Mouse (Mus musculus) stomach, embryonic 14.5 days (tissue): ENCODE measurements at regions not wholly inside any gene's neighbourhood (a gene's known extent, or its start where the extent isn't known, plus 50 kb on each side); places are given as distances from the start of the nearest gene placed in this dataset.

Source experiments
- ATAC-seq: fragments of 200-750 bp; cut with Nextera tagmentation; 2 replicates; pipeline ENCODE4 v1.8.0; 2017; ENCODE audit warnings: low read depth, moderate TSS enrichment; ENCODE audit not compliant: insufficient number of reproducible peaks, insufficient read depth, low FRiP score
- H3K27ac ChIP-seq: fragments of 300-500 bp; sonication (generic); 2 replicates; pipeline ENCODE4 v1.5.1; 2014; ENCODE audit warnings: mild to moderate bottlenecking, low read length, moderate library complexity, mixed read lengths
- H3K27me3 ChIP-seq: fragments of 300-500 bp; sonication (generic); 2 replicates; pipeline ENCODE4 v1.6.1; 2014; ENCODE audit warnings: low read length, control low read depth, mixed read lengths; ENCODE audit not compliant: control insufficient read depth, insufficient read depth
- H3K36me3 ChIP-seq: fragments of 300-500 bp; sonication (generic); 2 replicates; pipeline ENCODE4 v1.6.1; 2014; ENCODE audit warnings: mild to moderate bottlenecking, control low read depth, low read length, moderate library complexity, mixed read lengths; ENCODE audit not compliant: control insufficient read depth, insufficient read depth
- H3K4me1 ChIP-seq: fragments of 300-500 bp; sonication (generic); 2 replicates; pipeline ENCODE4 v1.6.1; 2014; ENCODE audit warnings: low read length, control low read depth, mixed read lengths; ENCODE audit not compliant: control insufficient read depth, insufficient read depth
- H3K4me2 ChIP-seq: fragments of 300-500 bp; sonication (generic); replicated peaks from 2 replicates; pipeline ENCODE4 v1.6.1; 2014; ENCODE audit warnings: low read depth, low read length, control low read depth
- H3K4me3 ChIP-seq: fragments of 300-500 bp; sonication (generic); 2 replicates; pipeline ENCODE4 v1.5.1; 2014; ENCODE audit warnings: low read depth, low read length, control low read depth
- H3K9ac ChIP-seq: fragments of 300-500 bp; sonication (generic); replicated peaks from 2 replicates; pipeline ENCODE4 v1.6.1; 2014; ENCODE audit warnings: low read depth, mild to moderate bottlenecking, control low read depth, low read length, moderate library complexity, mixed read lengths
- H3K9me3 ChIP-seq: fragments of 300-500 bp; sonication (generic); 2 replicates; pipeline ENCODE4 v1.6.1; 2016; ENCODE audit warnings: low read depth, low read length, control low read depth; ENCODE audit not compliant: control insufficient read depth
- WGBS: fragments of 180-500 bp; shearing (Covaris S2); extraction: QIAGEN DNeasy Blood & Tissue Kit; methylation state at CpG from one replicate; pipeline ENCODE4 v1.1.7; 2014; 5-methylcytosine and 5-hydroxymethylcytosine counted together

DNA sequence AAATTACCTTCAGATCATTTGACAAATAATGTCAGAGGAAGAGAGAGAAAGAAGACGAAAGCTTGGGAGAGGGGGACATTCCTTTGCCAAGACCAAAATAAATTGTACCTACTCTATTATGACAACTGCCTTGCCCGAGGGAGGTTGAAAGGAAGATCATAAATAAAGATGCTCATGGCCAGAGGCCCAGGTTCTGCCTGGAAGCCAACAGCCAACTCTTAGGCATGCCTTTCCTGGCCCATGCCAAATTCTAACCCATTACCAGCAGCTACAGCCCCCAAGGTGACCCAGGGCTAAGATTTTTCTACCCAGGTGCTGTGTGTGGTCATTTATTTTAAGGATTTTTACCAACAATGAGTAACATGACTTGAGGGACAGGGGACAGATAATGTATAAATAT lies 54.9 kb downstream of the Cbln1 start:
- WGBS, result 49% methylated on average over 2 of the region's 2 CpGs
- Histone ChIP-seq H3K36me3 (no peaks in the 10 kb centered on the region), H3K4me2 (no peak overlapping the region), H3K9ac (no peak overlapping the region), H3K9me3 (no peaks in the 10 kb centered on the region), H3K27ac (no peak overlapping the region), H3K4me1 (no peaks in the 10 kb centered on the region), H3K4me3 (no peak overlapping the region), H3K27me3 (no peaks in the 10 kb centered on the region)
- no peak for ATAC-seq

DNA sequence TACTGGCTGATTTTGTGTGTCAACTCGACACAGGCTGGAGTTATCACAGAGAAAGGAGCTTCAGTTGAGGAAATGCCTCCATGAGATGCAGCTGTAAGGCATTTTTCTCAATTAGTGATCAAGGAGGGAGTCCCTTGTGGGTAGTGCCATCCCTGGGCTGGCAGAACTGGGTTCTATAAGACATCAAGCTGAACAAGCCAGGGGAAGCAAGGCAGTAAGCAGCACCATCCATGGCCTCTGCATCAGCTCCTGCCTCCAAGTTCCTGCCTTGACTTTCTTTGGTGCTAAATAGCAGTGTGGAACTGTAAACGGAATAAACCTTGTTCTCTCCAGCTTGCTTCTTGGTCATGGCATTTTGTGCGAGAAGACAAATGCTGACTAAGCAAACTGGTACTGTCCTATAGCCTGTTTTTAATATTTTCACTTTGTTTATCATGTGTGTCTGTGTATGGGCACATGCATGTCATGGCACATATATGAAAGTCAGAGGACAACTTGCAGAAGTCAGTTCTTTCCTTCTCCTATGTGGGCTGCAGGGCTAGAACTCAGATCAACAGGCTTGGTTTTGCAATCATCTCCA lies 57.3 kb downstream of the Cbln1 start:
- Histone ChIP-seq H3K4me1 (no peaks in the 10 kb centered on the region), H3K4me3 (no peak overlapping the region), H3K36me3 (no peaks in the 10 kb centered on the region), H3K4me2 (no peak overlapping the region), H3K27me3 (no peaks in the 10 kb centered on the region), H3K27ac (no peak overlapping the region), H3K9ac (no peak overlapping the region), H3K9me3 (no peaks in the 10 kb centered on the region)
- no peak for ATAC-seq
- 83% methylated on average over 3 of the region's 3 CpGs for WGBS

DNA sequence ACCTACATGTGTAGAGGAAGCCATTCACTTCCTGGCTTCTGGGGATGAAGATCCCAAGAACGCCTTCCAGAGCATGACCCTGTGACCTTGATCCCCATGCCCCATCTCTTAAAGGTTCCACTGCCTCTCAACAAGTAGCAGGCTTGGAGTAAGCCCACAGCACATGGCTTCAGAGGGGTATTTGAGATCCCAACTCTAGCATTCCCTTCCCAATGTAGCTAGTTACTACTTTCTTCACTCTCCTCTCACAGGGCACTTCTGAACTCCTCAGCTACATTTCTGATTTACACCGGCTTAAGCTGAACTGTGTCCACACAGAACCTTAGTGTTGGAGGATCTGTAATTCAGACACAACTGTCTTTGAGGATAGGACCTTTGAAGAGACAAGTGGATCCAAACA lies 83.4 kb downstream of the Cbln1 start:
- no peaks in the 10 kb centered on the region for H3K27me3 ChIP-seq
- H3K4me2 ChIP-seq, result no peak overlapping the region
- no peak overlapping the region for H3K4me3 ChIP-seq
- ATAC-seq, result no peak
- H3K9ac ChIP-seq, result no peak overlapping the region
- no peaks in the 10 kb centered on the region for H3K9me3 ChIP-seq
- WGBS, result 70% methylated on average over 2 of the region's 2 CpGs
- H3K4me1 ChIP-seq, result no peaks in the 10 kb centered on the region
- H3K27ac ChIP-seq, result no peak overlapping the region
- H3K36me3 ChIP-seq, result no peaks in the 10 kb centered on the region

DNA sequence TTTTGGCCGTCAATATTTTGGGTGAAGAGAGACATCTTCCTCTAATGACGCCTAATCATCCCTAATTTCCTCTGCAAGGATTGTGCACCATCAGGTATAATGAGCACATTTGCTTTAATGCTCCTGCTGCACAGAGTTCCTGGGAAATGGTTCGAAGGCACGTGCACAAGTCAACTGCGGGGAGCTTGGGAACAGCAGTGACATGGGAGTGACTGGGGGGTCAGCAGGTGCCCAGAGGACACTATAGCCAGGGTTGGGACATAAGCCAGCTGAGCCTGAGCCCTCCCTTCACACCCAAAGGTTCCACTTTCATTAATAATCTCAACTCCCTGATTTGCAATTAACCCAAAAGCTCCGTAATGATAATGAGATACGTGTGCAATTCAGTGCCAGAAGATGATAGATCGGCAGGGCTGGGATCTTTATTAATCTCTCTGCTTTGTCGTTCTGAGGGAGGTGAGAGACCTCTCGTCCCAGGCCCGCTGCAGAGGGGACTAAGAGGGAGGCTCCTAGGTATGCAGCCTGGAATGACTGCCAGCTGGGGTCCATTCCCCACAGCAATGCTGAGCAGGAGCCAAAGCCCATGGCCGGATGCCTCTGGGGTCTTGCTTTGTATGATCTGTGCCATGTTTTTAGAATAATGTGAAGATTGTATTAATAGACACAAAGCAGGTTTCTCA lies 88.7 kb downstream of the Cbln1 start:
- no peak overlapping the region for H3K4me2 ChIP-seq
- no peaks in the 10 kb centered on the region for H3K36me3 ChIP-seq
- no peak for ATAC-seq
- H3K27me3 ChIP-seq, result no peaks in the 10 kb centered on the region
- no peak overlapping the region for H3K27ac ChIP-seq
- no peak overlapping the region for H3K9ac ChIP-seq
- no peak overlapping the region for H3K4me3 ChIP-seq
- H3K9me3 ChIP-seq, result no peaks in the 10 kb centered on the region
- no peaks in the 10 kb centered on the region for H3K4me1 ChIP-seq
- WGBS, result 65% methylated on average over 12 of the region's 12 CpGs

DNA sequence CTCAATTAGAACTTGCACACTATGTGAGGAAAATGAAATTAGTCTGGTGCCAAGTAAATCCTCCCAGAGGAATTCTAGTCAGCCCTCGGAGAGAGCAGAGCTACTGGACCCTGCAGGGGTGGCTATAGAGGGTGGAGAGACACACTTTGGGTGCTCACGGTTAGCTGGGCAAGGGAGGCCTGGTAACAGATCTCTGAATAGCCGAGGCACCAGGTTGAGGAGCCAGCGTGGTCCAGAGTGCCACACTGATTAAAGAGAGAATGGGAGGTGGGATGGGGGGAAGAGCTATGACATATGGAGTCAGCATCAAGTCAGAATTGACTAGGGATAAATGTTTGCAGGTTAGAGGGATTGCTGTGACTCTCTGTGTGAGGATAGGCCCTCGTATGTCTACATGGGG lies 90.1 kb downstream of the Cbln1 start:
- 84% methylated on average over 5 of the region's 5 CpGs for WGBS
- Histone ChIP-seq H3K9ac (no peak overlapping the region), H3K27ac (no peak overlapping the region), H3K4me3 (no peak overlapping the region), H3K27me3 (no peaks in the 10 kb centered on the region), H3K9me3 (no peaks in the 10 kb centered on the region), H3K4me1 (no peaks in the 10 kb centered on the region), H3K4me2 (no peak overlapping the region), H3K36me3 (no peaks in the 10 kb centered on the region)
- ATAC-seq, result no peak

DNA sequence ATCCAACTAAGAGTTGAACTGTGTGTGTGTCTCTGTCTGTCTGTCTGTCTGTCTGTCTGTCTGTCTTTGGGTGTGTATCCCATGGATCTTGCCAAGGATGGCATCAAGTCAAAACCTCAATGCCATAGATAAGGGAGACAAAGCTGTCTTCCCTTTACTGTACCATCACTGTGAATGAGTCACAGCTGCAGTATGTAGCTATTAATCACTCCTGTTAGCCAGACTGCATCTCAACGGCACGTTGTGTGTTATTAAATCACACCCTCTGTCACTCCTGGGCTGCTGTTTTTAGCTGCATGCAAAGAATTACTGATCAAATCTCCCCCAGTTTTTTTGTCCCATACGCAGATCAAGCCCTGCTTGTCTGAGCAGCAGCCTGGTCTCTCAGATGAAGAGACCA lies 91.6 kb downstream of the Cbln1 start:
- no peak for ATAC-seq
- H3K9ac ChIP-seq, result no peak overlapping the region
- H3K27me3 ChIP-seq, result no peaks in the 10 kb centered on the region
- no peak overlapping the region for H3K4me2 ChIP-seq
- WGBS, result 27% methylated on average over 3 of the region's 3 CpGs
- no peaks in the 10 kb centered on the region for H3K36me3 ChIP-seq
- H3K4me1 ChIP-seq, result no peaks in the 10 kb centered on the region
- H3K4me3 ChIP-seq, result no peak overlapping the region
- no peak overlapping the region for H3K27ac ChIP-seq
- no peaks in the 10 kb centered on the region for H3K9me3 ChIP-seq

DNA sequence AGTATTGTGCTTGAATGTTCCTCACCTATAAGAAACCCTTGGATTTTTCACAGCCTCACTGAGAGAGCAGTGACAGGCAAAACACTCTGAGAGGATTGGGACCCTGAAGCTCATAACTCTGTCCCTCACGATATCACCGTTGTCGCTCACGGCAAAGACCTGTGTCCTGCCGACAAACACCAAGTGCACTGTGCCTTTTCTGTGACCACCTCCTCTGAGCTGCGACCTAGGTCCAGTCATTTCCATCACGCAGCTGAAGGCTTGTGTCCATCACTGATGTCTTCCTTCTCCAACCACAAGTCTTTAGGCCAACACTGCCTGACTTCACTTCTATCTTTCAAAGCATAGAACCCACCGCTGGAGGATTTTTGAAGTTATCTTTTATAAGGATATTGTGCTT lies 93.1 kb downstream of the Cbln1 start:
- 89% methylated on average over 8 of the region's 8 CpGs for WGBS

DNA sequence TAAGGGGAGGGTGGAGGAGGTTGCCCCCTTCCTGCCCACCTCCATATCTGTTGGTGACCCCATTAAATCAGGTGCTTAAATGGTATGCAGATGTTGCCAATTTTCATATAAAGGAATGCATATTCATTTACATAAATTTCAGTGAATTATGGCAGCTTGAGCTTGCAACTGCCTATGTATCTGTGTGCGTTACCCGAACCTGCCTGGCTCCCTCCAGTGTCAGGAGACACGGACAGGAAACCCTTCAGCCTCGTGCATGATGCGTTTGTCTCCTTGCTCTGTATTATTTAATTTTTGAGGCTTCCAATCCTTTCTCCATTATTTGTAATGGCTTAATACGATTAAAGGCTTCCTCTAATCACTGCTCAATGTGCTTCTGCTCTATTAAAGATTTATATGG lies 98.4 kb downstream of the Cbln1 start:
- Histone ChIP-seq H3K27me3 (no peaks in the 10 kb centered on the region), H3K9ac (no peak overlapping the region), H3K36me3 (no peaks in the 10 kb centered on the region), H3K4me2 (no peak overlapping the region), H3K9me3 (no peaks in the 10 kb centered on the region), H3K4me1 (no peaks in the 10 kb centered on the region), H3K27ac (no peak overlapping the region), H3K4me3 (no peak overlapping the region)
- WGBS, result 62% methylated on average over 6 of the region's 6 CpGs
- ATAC-seq, result no peak

More for the DNA sequence above, 93.1 kb downstream of the Cbln1 start:
- no peak overlapping the region for H3K4me2 ChIP-seq
- no peaks in the 10 kb centered on the region for H3K36me3 ChIP-seq
- H3K4me1 ChIP-seq, result no peaks in the 10 kb centered on the region
- no peak overlapping the region for H3K4me3 ChIP-seq
- no peak overlapping the region for H3K27ac ChIP-seq
- no peak for ATAC-seq
- no peaks in the 10 kb centered on the region for H3K9me3 ChIP-seq
- H3K9ac ChIP-seq, result no peak overlapping the region
- H3K27me3 ChIP-seq, result no peaks in the 10 kb centered on the region

DNA sequence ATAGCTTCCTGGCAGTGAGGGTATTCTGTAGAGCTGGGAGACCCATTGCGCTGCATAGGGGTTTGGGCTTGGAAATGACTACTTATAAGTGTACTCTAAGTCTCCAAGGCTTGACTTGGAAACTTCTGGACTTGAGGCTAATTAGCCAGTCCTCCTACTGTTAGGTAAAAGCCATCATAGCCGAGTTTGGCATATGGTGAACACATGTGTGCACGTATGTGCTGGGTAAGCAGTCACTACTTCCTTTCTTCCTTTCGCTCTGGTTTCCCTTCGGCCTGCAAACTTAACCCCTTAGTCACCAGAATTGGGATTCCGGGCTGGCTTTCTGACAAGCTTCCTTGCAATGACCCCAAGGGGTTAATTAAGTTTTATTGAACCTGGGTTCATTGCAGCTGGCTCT lies 98.9 kb downstream of the Cbln1 start:
- WGBS, result 30% methylated on average over 6 of the region's 6 CpGs
- Histone ChIP-seq H3K4me1 (no peaks in the 10 kb centered on the region), H3K4me2 (no peak overlapping the region)

More for the DNA sequence above, 98.9 kb downstream of the Cbln1 start:
- H3K27me3 ChIP-seq, result no peaks in the 10 kb centered on the region
- H3K4me3 ChIP-seq, result no peak overlapping the region
- H3K27ac ChIP-seq, result no peak overlapping the region
- ATAC-seq, result no peak
- no peak overlapping the region for H3K9ac ChIP-seq
- H3K36me3 ChIP-seq, result no peaks in the 10 kb centered on the region
- no peaks in the 10 kb centered on the region for H3K9me3 ChIP-seq
